Mouse (Mus musculus) limb, embryonic 14.5 days (tissue): Measurements from ENCODE around the gene Fgfr2. TPM values are rescaled to one million over a fixed set of nuclear protein-coding genes. Genes with fewer than 3 reads are reported as not detected.

Experiments
- ATAC-seq: fragments of 200-750 bp; cut with Nextera tagmentation; 2 replicates; pipeline ENCODE4 v1.8.0; 2017; ENCODE audit warnings: low read depth, moderate number of reproducible peaks, moderate TSS enrichment; ENCODE audit not compliant: low FRiP score
- DNase-seq: peaks from one replicate; pipeline ENCODE4 v3.0.0-alpha.2; 2015; ENCODE audit warnings: low spot score
- H3K27ac ChIP-seq: fragments of 300-500 bp; sonication (generic); replicated peaks from 2 replicates; pipeline ENCODE4 v1.5.1; 2014; ENCODE audit warnings: low read depth, mild to moderate bottlenecking, low read length, moderate library complexity, mixed read lengths
- H3K27me3 ChIP-seq: fragments of 300-500 bp; sonication (generic); 2 replicates; pipeline ENCODE4 v1.6.1; 2014; ENCODE audit warnings: low read length, mixed read lengths; ENCODE audit not compliant: control insufficient read depth, insufficient read depth
- H3K36me3 ChIP-seq: fragments of 300-500 bp; sonication (generic); 2 replicates; pipeline ENCODE4 v1.6.1; 2014; ENCODE audit warnings: mild to moderate bottlenecking, low read length, moderate library complexity, mixed read lengths; ENCODE audit not compliant: control insufficient read depth, insufficient read depth
- H3K4me1 ChIP-seq: fragments of 300-500 bp; sonication (generic); 2 replicates; pipeline ENCODE4 v1.6.1; 2014; ENCODE audit warnings: antibody characterized with exemption, low read length, mixed read lengths; ENCODE audit not compliant: control insufficient read depth, insufficient read depth
- H3K4me2 ChIP-seq: fragments of 300-500 bp; sonication (generic); replicated peaks from 2 replicates; pipeline ENCODE4 v1.6.1; 2014; ENCODE audit warnings: low read depth, mild to moderate bottlenecking, low read length, moderate library complexity; ENCODE audit not compliant: severe bottlenecking
- H3K4me3 ChIP-seq: fragments of 300-500 bp; sonication (generic); replicated peaks from 2 replicates; pipeline ENCODE4 v1.5.1; 2014; ENCODE audit warnings: low read length
- H3K9ac ChIP-seq: fragments of 300-500 bp; sonication (generic); 2 replicates; pipeline ENCODE4 v1.6.1; 2014; ENCODE audit warnings: mild to moderate bottlenecking, low read depth, low read length, moderate library complexity; ENCODE audit not compliant: severe bottlenecking
- H3K9me3 ChIP-seq: fragments of 300-500 bp; sonication (generic); 2 replicates; pipeline ENCODE4 v1.6.1; 2016; ENCODE audit warnings: low read length; ENCODE audit not compliant: control insufficient read depth
- POLR2A ChIP-seq: fragments of 200-500 bp; IDR thresholded peaks from 2 replicates; pipeline ENCODE4 v1.8.0; 2012; ENCODE audit warnings: inconsistent platforms, mild to moderate bottlenecking, moderate library complexity, borderline replicate concordance; ENCODE audit not compliant: insufficient read depth, insufficient read length; ENCODE audit errors: extremely low read depth
- WGBS: fragments of 180-500 bp; shearing (Covaris S2); extraction: QIAGEN DNeasy Blood & Tissue Kit; methylation state at CpG from one replicate; pipeline ENCODE4 v1.1.7; 2014; 5-methylcytosine and 5-hydroxymethylcytosine counted together
- polyA plus RNA-seq, 2 experiments: library from polyadenylated mRNA; depleted of rRNA in 1 of 2; stranded (reverse) in 1 of 2; unstranded in 1 of 2; fragments of >200 nt; fragmentation: Nextera tagmentation in 1 of 2; extraction: Ambion mirVana in 1 of 2; gene quantifications; 2 replicates each; pipeline versions ENCODE4 v1.2.1 to v1.2.3; 2012 to 2014

Fgfr2 gene
- polyA plus RNA-seq, 2 experiments, result 131 to 133 TPM

DNA sequence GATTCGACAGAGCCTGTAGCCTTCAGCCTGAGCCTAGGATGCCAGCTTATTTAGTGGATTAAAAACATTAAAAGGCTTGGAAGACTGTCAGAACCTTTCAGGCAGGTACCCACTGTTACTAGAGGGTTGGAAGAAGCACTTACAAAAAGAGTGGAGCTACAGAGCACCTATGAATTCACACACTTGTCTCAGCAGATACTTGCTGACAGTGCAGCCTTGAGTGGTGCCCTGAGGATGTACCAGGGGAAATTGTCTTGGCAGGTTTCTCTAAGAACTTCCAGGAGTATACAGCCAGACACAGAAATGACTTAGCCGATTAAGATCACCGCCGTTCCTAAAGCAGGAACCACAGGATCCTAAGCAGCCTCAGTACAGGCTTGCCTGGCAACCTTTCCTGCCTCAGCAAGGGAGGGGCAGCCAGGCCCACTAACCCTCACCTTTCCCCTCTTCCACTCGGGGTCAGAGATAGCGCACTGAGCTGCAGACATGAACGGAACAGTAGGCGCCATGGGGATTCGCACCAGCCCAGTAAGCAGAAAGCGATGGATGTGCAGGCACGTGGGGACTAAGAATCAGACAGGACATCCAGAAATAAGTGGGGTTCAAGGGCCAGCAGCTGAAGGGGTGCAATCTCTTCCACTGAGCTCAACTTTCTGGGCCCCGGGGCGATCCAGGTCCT, 39.1 kb downstream of the Fgfr2 start:
- H3K4me2 ChIP-seq, result no peak overlapping the region
- H3K27me3 ChIP-seq, result no peaks in the 10 kb centered on the region
- no peak overlapping the region for H3K4me3 ChIP-seq
- no peak overlapping the region for H3K27ac ChIP-seq
- no peaks in the 10 kb centered on the region for H3K9me3 ChIP-seq
- WGBS, result 81% methylated on average over 13 of the region's 13 CpGs
- 0 out of 2 replicates have a peak, but pooled peaks cover 7% of the 10 kb centered on the region for H3K36me3 ChIP-seq
- no peak for DNase-seq
- TF ChIP-seq POLR2A, result no peak
- no peak for ATAC-seq
- no peak overlapping the region for H3K9ac ChIP-seq
- H3K4me1 ChIP-seq, result peaks cover 4% of the 10 kb centered on the region; the same call in 1 of the 2 replicates

DNA sequence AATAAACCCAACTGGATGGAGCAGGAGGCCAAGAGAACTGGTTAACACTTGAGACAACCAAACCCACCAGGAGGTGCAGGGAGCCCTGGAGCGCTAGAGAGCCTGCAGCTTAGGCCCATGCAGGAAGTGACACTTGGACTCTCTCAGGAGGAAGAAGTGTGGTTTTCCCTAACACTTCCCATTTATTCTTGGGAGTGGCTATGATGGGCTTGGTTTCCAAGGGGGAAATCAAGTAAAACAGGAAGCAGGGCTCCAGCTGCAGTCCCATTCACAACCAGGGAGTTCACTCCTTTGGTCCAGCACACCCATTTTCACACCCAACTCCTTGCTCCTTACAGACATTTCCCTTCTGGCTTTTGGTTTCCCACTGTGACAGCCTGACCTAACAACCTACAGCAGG, 44.2 kb downstream of the Fgfr2 start:
- no peaks in the 10 kb centered on the region for H3K27me3 ChIP-seq
- no peaks in the 10 kb centered on the region for H3K4me1 ChIP-seq
- H3K36me3 ChIP-seq, result peaks cover 24% of the 10 kb centered on the region; the same call in 1 of the 2 replicates
- 83% methylated on average over 1 of the region's 1 CpGs for whole genome bisulfite sequencing
- no peak for DNase-seq
- H3K4me2 ChIP-seq, result no peak overlapping the region
- H3K4me3 ChIP-seq, result no peak overlapping the region
- H3K27ac ChIP-seq, result no peak overlapping the region
- no peak for ATAC-seq
- no peaks in the 10 kb centered on the region for H3K9me3 ChIP-seq
- no peak overlapping the region for H3K9ac ChIP-seq
- TF ChIP-seq POLR2A, result no peak

DNA sequence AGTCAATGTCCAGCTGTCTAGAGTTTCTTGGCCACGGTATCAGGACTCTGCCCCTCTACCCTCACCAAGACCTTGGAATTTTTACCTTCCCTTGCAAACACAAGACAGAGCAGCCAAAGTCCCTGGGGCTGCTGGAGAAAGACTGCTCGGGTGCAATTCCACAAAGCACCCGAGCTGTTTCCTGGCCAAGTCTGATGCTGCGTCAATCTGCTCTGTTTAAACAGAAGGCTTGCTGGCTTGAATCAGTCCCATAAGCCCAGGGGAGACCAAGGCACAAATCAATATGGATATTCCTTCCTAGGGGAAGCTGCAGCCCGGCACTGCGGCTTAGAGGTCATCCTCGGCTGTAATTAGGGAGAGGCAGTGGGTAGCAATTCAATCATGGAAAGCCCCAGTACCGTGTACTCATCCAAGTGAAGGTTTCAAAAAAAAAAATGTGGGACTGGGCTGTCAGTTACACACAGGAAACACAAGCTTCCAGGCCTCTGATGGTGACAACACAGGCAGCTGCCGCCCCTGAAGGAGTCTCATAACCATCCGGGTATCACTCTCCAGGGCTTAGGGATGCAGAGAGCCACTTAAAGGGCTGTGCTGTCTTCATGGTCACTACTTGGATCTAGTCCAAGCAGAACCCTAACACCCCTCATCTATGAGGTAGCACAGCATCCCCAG, 48.6 kb downstream of the Fgfr2 start:
- peaks cover 28% of the 10 kb centered on the region for H3K36me3 ChIP-seq
- TF ChIP-seq POLR2A, result no peak
- H3K27me3 ChIP-seq, result no peaks in the 10 kb centered on the region
- DNase-seq, result no peak
- H3K4me3 ChIP-seq, result no peak overlapping the region
- no peak for ATAC-seq
- H3K4me1 ChIP-seq, result no peaks in the 10 kb centered on the region
- 79% methylated on average over 10 of the region's 10 CpGs for WGBS
- H3K9me3 ChIP-seq, result no peaks in the 10 kb centered on the region
- H3K27ac ChIP-seq, result no peak overlapping the region
- no peak overlapping the region for H3K4me2 ChIP-seq
- H3K9ac ChIP-seq, result no peak overlapping the region

DNA sequence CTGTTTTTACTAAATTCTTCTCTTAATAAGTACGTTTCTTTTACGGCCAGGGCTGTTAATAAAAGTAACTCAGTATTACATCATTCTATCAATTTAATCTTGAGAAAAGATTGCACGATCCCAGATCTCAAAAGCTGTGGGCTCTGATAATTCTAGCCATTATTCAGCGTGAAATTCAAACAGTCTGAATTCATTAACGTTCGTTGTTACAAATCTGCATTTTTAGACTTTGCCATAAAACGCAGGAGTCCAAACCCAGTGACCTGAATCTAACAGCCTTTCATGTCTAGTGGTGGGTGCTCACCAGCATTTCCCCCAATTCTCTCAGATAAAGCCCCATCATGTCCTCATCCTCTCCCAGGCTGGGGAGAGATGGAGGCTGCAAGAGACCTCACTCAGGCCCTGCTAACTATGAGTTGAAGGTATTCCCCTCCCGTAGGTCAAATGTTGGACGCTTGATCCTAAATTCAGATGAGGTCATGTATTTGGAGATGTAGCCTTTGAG, 50.0 kb downstream of the Fgfr2 start:
- WGBS, result 82% methylated on average over 9 of the region's 9 CpGs
- H3K9ac ChIP-seq, result no peak overlapping the region
- DNase-seq, result no peak
- no peak overlapping the region for H3K4me3 ChIP-seq
- H3K4me1 ChIP-seq, result no peaks in the 10 kb centered on the region
- H3K27me3 ChIP-seq, result no peaks in the 10 kb centered on the region
- H3K27ac ChIP-seq, result no peak overlapping the region
- peaks cover 23% of the 10 kb centered on the region; the same call in 1 of the 2 replicates for H3K36me3 ChIP-seq
- H3K4me2 ChIP-seq, result no peak overlapping the region
- no peak for TF ChIP-seq POLR2A
- no peaks in the 10 kb centered on the region for H3K9me3 ChIP-seq
- ATAC-seq, result no peak

DNA sequence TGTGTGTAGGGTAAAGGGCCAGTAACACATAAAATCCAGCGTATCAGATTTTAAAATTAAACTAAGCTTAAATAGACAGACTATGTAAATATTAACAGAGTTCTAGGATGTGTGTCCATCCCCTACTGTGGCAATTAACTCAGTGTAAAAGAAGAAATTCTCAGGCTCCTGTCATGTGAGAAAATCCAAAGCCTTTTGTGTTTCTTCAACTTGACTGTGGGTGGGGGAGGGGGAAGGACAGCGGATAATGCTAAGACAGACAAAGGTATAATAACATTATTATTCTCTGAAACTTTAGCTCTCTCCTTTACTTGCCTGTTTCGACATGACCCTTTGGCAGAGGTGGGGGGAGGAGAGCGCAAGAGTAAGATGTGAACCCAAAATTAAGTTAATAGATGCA, 50.6 kb downstream of the Fgfr2 start:
- Histone ChIP-seq H3K9me3 (no peaks in the 10 kb centered on the region), H3K4me3 (no peak overlapping the region), H3K4me1 (peaks cover 1% of the 10 kb centered on the region; the same call in 1 of the 2 replicates), H3K27me3 (no peaks in the 10 kb centered on the region), H3K36me3 (peaks cover 20% of the 10 kb centered on the region; the same call in 1 of the 2 replicates), H3K9ac (no peak overlapping the region), H3K27ac (no peak overlapping the region), H3K4me2 (no peak overlapping the region)
- DNase-seq (no peak), ATAC-seq (no peak)
- WGBS, result 83% methylated on average over 4 of the region's 4 CpGs
- TF ChIP-seq POLR2A, result no peak
